Mouse (Mus musculus): ENCODE results near the gene Mfsd8.
"Not testable (repeated sequence)": the region's sequence is repeated elsewhere in the genome, so short reads cannot be mapped to it uniquely, and the experiment has no call there.

Mfsd8 gene

GRCm38 (mm10) chr3:40846473-40846956 is at the start of gene Mfsd8:
Mfsd8 (minus strand) TSS chr3:40846886.
- peak; percentile 97 for DNase-seq (ENCODE audit: low spot score)

DNA sequence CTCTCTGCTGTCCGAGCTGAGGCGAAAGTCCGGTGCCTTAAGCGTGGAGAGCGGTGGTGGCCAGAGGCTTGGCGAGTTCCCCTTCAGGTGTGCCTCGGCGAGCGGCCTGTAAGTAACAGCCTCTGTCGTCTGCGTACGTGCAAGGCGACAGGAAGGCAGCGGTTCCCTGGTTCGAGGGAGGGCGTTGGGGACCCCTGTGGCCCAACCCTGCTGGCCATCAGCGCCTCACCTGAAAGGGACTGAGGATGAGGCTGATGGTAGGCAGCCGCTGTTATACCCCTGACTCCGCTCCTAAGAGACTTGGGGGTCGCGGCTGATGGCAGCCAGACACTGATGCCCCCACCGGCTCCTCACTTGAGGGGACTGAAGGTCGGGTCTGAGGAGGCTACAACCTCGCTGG is 47.6 kb upstream of the Mfsd8 start:
- not testable (repeated sequence) for DNase-seq (ENCODE audit: low spot score)

- DNase-seq (ENCODE audit: low spot score), result peak; percentile 98
Measured at GRCm38 (mm10) chr3:40893816-40894258, 47.2 kb upstream of the Mfsd8 start.

- DNase-seq (ENCODE audit: low spot score), result not testable (repeated sequence)
Measured at GRCm38 (mm10) chr3:40853123-40853738, 6.5 kb upstream of the Mfsd8 start.

DNA sequence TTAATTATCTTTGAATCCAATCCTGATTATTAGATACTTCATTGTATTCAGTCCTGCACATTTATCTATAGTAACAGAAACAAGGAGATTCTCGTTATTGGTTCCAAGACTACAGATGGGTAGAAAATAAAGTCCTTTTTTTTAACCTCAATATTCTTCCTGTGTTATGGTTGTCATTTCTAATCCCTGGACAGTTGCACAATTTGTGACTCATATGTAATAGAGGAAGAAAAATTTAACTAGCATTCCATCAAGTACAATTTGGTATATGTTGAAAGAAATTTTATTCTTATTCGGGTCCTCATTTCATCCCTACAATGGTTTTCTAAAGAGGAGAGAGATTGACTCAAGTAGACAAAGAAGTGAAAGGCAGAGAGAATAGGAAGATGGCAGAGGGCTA is 1.2 kb upstream of the Mfsd8 start:
- DNase-seq (ENCODE audit: low spot score), result not testable (repeated sequence)

DNA sequence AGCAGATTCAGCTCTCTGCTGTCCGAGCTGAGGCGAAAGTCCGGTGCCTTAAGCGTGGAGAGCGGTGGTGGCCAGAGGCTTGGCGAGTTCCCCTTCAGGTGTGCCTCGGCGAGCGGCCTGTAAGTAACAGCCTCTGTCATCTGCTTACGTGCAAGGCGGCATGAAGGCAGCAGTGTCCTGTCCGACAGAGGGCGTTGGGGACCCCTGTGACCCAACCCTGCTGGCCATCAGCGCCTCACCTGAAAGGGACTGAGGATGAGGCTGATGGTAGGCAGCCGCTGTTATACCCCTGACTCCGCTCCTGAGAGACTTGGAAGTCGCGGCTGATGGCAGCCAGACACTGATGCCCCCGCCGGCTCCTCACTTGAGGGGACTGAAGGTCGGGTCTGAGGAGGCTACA is 332 bp upstream of the Mfsd8 start:
- peak; percentile 48 for DNase-seq (ENCODE audit: low spot score)

DNA sequence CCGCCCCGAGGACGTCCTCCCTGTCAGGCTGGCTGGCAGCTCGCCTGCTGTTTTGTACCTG is 101 bp upstream of the Mfsd8 start, which contains the start of gene Abhd18:
Gene Abhd18 (plus strand): TSS at position 14 of the 61 bp plus-strand sequence.
- not testable (repeated sequence) for DNase-seq (ENCODE audit: low spot score)

- not testable (repeated sequence) for DNase-seq (ENCODE audit: low spot score)
Measured at GRCm38 (mm10) chr3:40845521-40845920, 1.2 kb downstream of the Mfsd8 start.

GRCm38 (mm10) chr3:40813275-40813674 is 33.4 kb downstream of the Mfsd8 start:
- no peak for DNase-seq (ENCODE audit: low spot score)

- DNase-seq (ENCODE audit: low spot score), result no peak
Measured at GRCm38 (mm10) chr3:40809894-40810293, 36.8 kb downstream of the Mfsd8 start.

- no peak for DNase-seq (ENCODE audit: low spot score)
Measured at GRCm38 (mm10) chr3:40808686-40809085, 38.0 kb downstream of the Mfsd8 start.

DNA sequence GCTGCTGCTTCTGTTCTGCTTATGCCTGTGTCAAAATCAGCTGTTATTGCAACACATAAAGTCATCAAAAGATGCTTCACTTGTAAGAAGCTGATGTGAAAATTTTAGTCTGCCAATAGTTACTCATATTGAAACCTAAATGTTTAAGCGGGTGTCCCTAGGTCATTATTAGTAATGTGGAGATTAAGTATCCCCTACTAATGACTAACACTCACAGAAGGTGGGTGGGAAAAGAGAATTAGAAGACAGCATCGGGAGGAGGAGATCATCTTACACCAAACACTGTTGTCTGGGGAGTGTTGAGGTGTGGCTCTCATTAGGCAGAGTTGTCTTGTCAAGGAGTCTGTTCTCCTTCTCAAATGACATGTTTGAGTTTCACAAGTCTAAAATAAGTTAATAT is 39.8 kb downstream of the Mfsd8 start:
- DNase-seq (ENCODE audit: low spot score), result no peak

- DNase-seq (ENCODE audit: low spot score), result peak; percentile 26
Measured at GRCm38 (mm10) chr3:40800373-40800823, 46.3 kb downstream of the Mfsd8 start.

GRCm38 (mm10) chr3:40799530-40800372 is 46.9 kb downstream of the Mfsd8 start, which contains the start of gene Plk4:
Plk4 (plus strand) TSS chr3:40800019.
- DNase-seq (ENCODE audit: low spot score), result peak; percentile 97

GRCm38 (mm10) chr3:40798500-40798899 is 48.2 kb downstream of the Mfsd8 start:
- DNase-seq (ENCODE audit: low spot score), result peak; percentile 55

GRCm38 (mm10) chr3:40798054-40798453 is 48.6 kb downstream of the Mfsd8 start:
- no peak for DNase-seq (ENCODE audit: low spot score)

- DNase-seq (ENCODE audit: low spot score), result no peak
Measured at GRCm38 (mm10) chr3:40793783-40794182, 52.9 kb downstream of the Mfsd8 start.
